Mouse (Mus musculus) mouse embryonic stem cell (cell line): ENCODE measurements around the gene Tmem131.

ENCODE experiments used
- in situ Hi-C, 2 experiments: fragments of 300-500 bp; cut with MboI; formaldehyde crosslinking; loops; 1 replicate in 1 of 2; 3 replicates in 1 of 2; pipeline ENCODE4 v1.14.3; 2019 to 2020; ENCODE audit warnings: low sequenced_read_pairs in 2 of 2, low pct_unique_long_range_greater_than_20kb in 1 of 2, mixed read lengths in 1 of 2; ENCODE audit not compliant: unreplicated experiment in 1 of 2

Gene Tmem131

GRCm38 (mm10) chr1:36811806-36812205 is 131.7 kb downstream of the Tmem131 start:
- in situ Hi-C loops, result no loop called here

GRCm38 (mm10) chr1:36807782-36808565 is 135.5 kb downstream of the Tmem131 start:
- in situ Hi-C loops, result no loop called here

- in situ Hi-C loops, result no loop called here
Observed at GRCm38 (mm10) chr1:36807086-36807485, 136.4 kb downstream of the Tmem131 start.

- in situ Hi-C loops, result no loop called here
Observed at GRCm38 (mm10) chr1:36806181-36806905, 137.1 kb downstream of the Tmem131 start.

- in situ Hi-C loops, result no loop called here
Observed at GRCm38 (mm10) chr1:36804833-36805232, 138.6 kb downstream of the Tmem131 start.

- in situ Hi-C loops, result no loop called here
Observed at GRCm38 (mm10) chr1:36804259-36804658, 139.2 kb downstream of the Tmem131 start.

GRCm38 (mm10) chr1:36800379-36801011 is 143.0 kb downstream of the Tmem131 start:
- in situ Hi-C loops, result no loop called here

GRCm38 (mm10) chr1:36797481-36797880 is 146.0 kb downstream of the Tmem131 start:
- in situ Hi-C loops, result no loop called here

GRCm38 (mm10) chr1:36796711-36797110 is 146.8 kb downstream of the Tmem131 start:
- in situ Hi-C loops, result no loop called here

GRCm38 (mm10) chr1:36789416-36789815 is 154.1 kb downstream of the Tmem131 start:
- in situ Hi-C loops, result no loop called here

- in situ Hi-C loops, result no loop called here
Observed at GRCm38 (mm10) chr1:36786377-36786776, 157.1 kb downstream of the Tmem131 start.

- in situ Hi-C loops, result no loop called here
Observed at GRCm38 (mm10) chr1:36785238-36785641, 158.2 kb downstream of the Tmem131 start.

- in situ Hi-C loops, result loop anchor here (5.0 kb wide), 1 partner anchor 458 kb away; no protein-coding TSS in a partner anchor
Observed at GRCm38 (mm10) chr1:36784365-36785134, 158.9 kb downstream of the Tmem131 start.

GRCm38 (mm10) chr1:36782476-36782875 is 161.0 kb downstream of the Tmem131 start:
- in situ Hi-C loops, result loop anchor here (5.0 kb wide), 1 partner anchor 460 kb away; no protein-coding TSS in a partner anchor

GRCm38 (mm10) chr1:36780793-36781192 is 162.7 kb downstream of the Tmem131 start:
- in situ Hi-C loops, result loop anchor here (5.0 kb wide), 1 partner anchor 462 kb away; no protein-coding TSS in a partner anchor

GRCm38 (mm10) chr1:36772198-36772934 is 171.1 kb downstream of the Tmem131 start:
- in situ Hi-C loops, result loop anchor here in 1 of 2 experiments (25.0 kb wide), 1 partner anchor 865 kb away; no protein-coding TSS in a partner anchor

GRCm38 (mm10) chr1:36770998-36771397 is 172.5 kb downstream of the Tmem131 start:
- in situ Hi-C loops, result loop anchor here in 1 of 2 experiments (25.0 kb wide), 1 partner anchor 866 kb away; no protein-coding TSS in a partner anchor
